Mouse (Mus musculus) heart, embryonic 11.5 days (tissue): ENCODE results near the gene Gm10320. TPM values are rescaled to one million over a fixed set of nuclear protein-coding genes. Genes with fewer than 3 reads are reported as not detected.

ENCODE experiments used
- ATAC-seq: fragments of 200-750 bp; cut with Nextera tagmentation; replicated peaks from 2 replicates; pipeline ENCODE4 v1.8.0; 2017; ENCODE audit warnings: moderate library complexity; ENCODE audit not compliant: insufficient number of reproducible peaks, low FRiP score, low TSS enrichment
- H3K27ac ChIP-seq: fragments of 300-500 bp; sonication (generic); 2 replicates; pipeline ENCODE4 v1.5.1; 2014; ENCODE audit warnings: mild to moderate bottlenecking, low read depth, low read length
- H3K27me3 ChIP-seq: fragments of 300-500 bp; sonication (generic); 2 replicates; pipeline ENCODE4 v1.6.1; 2014; ENCODE audit warnings: mild to moderate bottlenecking, low read length, mixed read lengths; ENCODE audit not compliant: control insufficient read depth, insufficient read depth
- H3K36me3 ChIP-seq: fragments of 300-500 bp; sonication (generic); 2 replicates; pipeline ENCODE4 v1.6.1; 2014; ENCODE audit warnings: mild to moderate bottlenecking, low read length, moderate library complexity, mixed read lengths; ENCODE audit not compliant: control insufficient read depth, insufficient read depth
- H3K4me1 ChIP-seq: fragments of 300-500 bp; sonication (generic); 2 replicates; pipeline ENCODE4 v1.6.1; 2014; ENCODE audit warnings: low read length; ENCODE audit not compliant: control insufficient read depth, insufficient read depth
- H3K4me2 ChIP-seq: fragments of 300-500 bp; sonication (generic); 2 replicates; pipeline ENCODE4 v1.6.1; 2014; ENCODE audit warnings: mild to moderate bottlenecking, moderate library complexity
- H3K4me3 ChIP-seq: fragments of 300-500 bp; sonication (generic); 2 replicates; pipeline ENCODE4 v1.5.1; 2014; ENCODE audit warnings: low read depth, low read length
- H3K9ac ChIP-seq: fragments of 300-500 bp; sonication (generic); 2 replicates; pipeline ENCODE4 v1.6.1; 2014; ENCODE audit warnings: mild to moderate bottlenecking, low read depth, low read length, moderate library complexity
- H3K9me3 ChIP-seq: fragments of 300-500 bp; sonication (generic); replicated peaks from 2 replicates; pipeline ENCODE4 v1.6.1; 2016; ENCODE audit warnings: low read length; ENCODE audit not compliant: control insufficient read depth
- WGBS: fragments of 180-500 bp; shearing (Covaris S2); extraction: QIAGEN DNeasy Blood & Tissue Kit; methylation state at CpG from one replicate; pipeline ENCODE4 v1.1.7; 2014; ENCODE audit not compliant: insufficient replicate concordance; 5-methylcytosine and 5-hydroxymethylcytosine counted together
- polyA plus RNA-seq: library from polyadenylated mRNA; unstranded; fragments of >200 nt; fragmentation: Nextera tagmentation; extraction: Ambion mirVana; gene quantifications from 2 replicates; pipeline ENCODE4 v1.2.1, GENCODE M21; 2014

Gm10320 gene
- polyA plus RNA-seq, result 0.37 and 0.65 TPM in 2 replicates

DNA sequence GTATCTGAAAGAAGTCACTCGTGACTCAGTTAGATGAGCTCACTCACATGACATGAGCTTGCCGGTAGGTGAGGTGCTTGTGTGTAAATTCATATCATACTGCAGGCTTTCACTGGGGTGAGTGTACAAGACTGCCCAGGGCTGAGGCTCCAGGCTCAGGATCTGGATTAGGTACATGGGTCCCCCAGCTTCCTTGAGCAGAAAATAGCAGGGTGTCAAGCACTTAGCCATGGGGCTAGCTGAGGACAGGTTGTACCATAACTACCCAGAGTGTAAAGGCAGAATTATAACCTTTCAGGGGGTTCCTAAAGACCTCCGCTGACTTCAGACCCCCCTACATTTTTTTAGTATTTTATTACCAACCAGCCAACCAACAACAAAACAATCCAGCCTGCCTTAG lies at the start of gene Gm10320:
TSS of gene Gm10320 (minus strand) at position 93 of the 400 bp plus-strand sequence.
- Histone ChIP-seq H3K9ac (no peak within 1 kb of the TSS), H3K27ac (no peak within 1 kb of the TSS), H3K4me3 (no peak within 1 kb of the TSS), H3K4me1 (no peaks in the 10 kb centered on the region), H3K9me3 (no peaks in the 10 kb centered on the region), H3K36me3 (no peaks in the 10 kb centered on the region), H3K4me2 (no peak within 1 kb of the TSS), H3K27me3 (peaks cover 8% of the 10 kb centered on the region; the same call in 1 of the 2 replicates)
- WGBS, result 78% methylated on average over 3 of the region's 3 CpGs
- ATAC-seq, result no peak

DNA sequence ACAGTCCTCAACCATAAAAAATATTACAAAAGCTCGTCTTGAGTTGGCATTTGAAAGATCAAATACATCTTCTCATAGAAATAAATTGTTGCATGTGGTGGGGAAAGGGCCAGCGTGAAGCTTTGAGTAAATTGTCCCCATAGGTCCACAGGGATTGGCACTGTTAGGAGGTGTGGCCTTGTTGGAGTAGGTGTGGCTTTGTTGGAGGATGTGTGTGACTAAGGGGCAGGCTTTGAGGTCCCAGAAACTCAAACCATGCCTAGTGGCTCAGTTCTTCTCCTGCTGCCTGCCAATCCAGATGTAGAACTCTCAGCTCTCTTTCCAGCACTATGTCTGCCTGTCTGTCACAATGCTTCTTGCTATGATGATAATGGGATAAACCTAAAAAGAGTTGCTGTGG lies 49.8 kb upstream of the Gm10320 start:
- no peaks in the 10 kb centered on the region for H3K9me3 ChIP-seq
- H3K4me1 ChIP-seq, result no peaks in the 10 kb centered on the region
- no peak for ATAC-seq
- H3K36me3 ChIP-seq, result no peaks in the 10 kb centered on the region
- no peak overlapping the region for H3K4me2 ChIP-seq
- 74% methylated on average over 2 of the region's 2 CpGs for WGBS
- H3K27me3 ChIP-seq, result no peaks in the 10 kb centered on the region
- no peak overlapping the region for H3K9ac ChIP-seq
- H3K27ac ChIP-seq, result no peak overlapping the region
- H3K4me3 ChIP-seq, result no peak overlapping the region

DNA sequence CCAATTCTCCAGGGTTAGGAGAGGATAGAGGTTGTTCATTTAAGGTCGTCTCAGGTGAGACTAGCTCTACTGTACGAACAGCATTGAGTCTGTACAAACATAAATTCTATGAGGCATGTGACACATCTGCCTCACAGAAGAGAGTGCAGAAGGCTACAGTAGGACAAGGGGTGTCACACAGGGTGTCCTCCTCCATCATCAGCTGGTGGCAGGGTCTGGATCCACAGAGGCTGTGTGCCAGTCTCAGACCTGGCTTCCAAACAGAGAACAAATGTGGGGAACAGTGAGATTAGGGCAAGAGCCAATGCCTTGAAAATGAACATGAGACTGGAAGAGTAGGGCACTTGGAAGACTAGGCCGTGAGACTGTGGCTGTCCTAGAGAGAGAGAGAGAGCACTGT lies 48.4 kb upstream of the Gm10320 start:
- no peak overlapping the region for H3K4me2 ChIP-seq
- no peaks in the 10 kb centered on the region; the same call in 1 of the 2 replicates for H3K4me1 ChIP-seq
- H3K9me3 ChIP-seq, result no peaks in the 10 kb centered on the region
- H3K27me3 ChIP-seq, result no peaks in the 10 kb centered on the region
- H3K27ac ChIP-seq, result no peak overlapping the region
- H3K36me3 ChIP-seq, result no peaks in the 10 kb centered on the region
- WGBS, result 86% methylated on average over 3 of the region's 3 CpGs
- no peak overlapping the region for H3K4me3 ChIP-seq
- H3K9ac ChIP-seq, result no peak overlapping the region
- ATAC-seq, result no peak

DNA sequence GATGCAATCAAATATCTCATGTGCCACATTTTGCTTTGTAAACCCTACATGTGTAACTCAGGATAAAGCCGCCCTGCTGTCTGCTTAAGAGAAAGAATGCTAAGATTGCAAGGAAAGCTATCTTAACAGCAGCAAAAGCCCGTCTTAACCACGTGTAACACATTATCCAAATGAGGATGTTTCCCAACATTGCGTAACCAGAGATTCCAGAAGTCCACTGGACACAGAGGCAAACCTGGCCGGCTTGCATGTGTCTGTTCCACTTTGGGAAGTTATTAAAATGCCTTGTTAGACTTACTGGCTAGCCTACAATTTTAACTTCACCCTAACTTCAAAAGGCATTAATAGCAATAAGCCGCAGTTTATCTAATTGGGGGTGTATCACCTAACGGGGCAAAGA lies 47.5 kb upstream of the Gm10320 start:
- Histone ChIP-seq H3K27me3 (no peaks in the 10 kb centered on the region), H3K4me3 (no peak overlapping the region), H3K9ac (no peak overlapping the region), H3K36me3 (no peaks in the 10 kb centered on the region), H3K4me1 (peaks cover 8% of the 10 kb centered on the region; the same call in 1 of the 2 replicates), H3K27ac (no peak overlapping the region), H3K4me2 (no peak overlapping the region), H3K9me3 (no peaks in the 10 kb centered on the region)
- 64% methylated on average over 7 of the region's 7 CpGs for WGBS
- ATAC-seq, result no peak

DNA sequence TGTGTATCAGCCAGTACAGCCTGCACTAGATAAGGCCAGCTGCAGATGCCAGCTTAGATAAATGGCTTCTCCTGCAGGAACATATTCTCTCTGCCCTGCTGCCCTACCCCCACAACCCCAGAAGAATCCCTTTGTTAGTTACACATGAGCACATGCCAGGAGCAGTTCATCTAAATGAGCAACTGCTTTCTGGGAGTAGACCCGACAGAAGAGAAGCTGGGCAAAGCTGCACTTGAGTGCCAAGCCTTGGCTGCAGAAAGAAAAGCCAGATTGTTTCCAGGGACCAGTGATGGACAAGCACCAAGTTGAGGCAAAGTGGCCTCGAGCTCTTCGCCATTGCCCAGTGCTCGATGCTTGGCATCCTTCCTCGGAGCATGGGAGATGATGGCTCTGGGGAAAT lies 46.8 kb upstream of the Gm10320 start:
- no peak overlapping the region for H3K27ac ChIP-seq
- no peak overlapping the region for H3K9ac ChIP-seq
- H3K4me3 ChIP-seq, result no peak overlapping the region
- 82% methylated on average over 5 of the region's 5 CpGs for WGBS
- H3K9me3 ChIP-seq, result no peaks in the 10 kb centered on the region
- H3K4me1 ChIP-seq, result peaks cover 13% of the 10 kb centered on the region; the same call in 1 of the 2 replicates
- no peak for ATAC-seq
- H3K27me3 ChIP-seq, result no peaks in the 10 kb centered on the region
- no peaks in the 10 kb centered on the region for H3K36me3 ChIP-seq
- H3K4me2 ChIP-seq, result no peak overlapping the region

DNA sequence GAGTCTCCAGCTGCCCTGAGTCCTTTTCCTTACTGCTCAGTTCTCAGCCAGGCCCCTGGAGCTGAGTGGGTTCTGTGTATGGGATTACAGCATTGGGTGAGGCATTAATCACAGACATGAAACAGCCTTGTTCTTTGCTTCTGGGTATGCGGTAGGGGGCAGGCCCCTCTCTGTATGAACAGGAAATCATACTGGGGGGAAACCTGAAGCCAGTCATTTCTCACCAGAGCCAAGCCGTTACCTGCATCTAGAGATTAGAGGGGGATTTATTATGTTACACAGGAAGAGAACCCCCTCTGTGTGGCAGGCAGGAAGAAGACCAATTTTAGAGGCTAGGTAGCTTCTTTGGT lies 43.1 kb upstream of the Gm10320 start:
- Histone ChIP-seq H3K9me3 (peaks cover 5% of the 10 kb centered on the region; the same call in 1 of the 2 replicates), H3K4me2 (peak overlapping the region; percentile 43; the same call in 1 of the 2 replicates), H3K36me3 (no peaks in the 10 kb centered on the region), H3K27me3 (no peaks in the 10 kb centered on the region; the same call in 1 of the 2 replicates), H3K4me3 (no peak overlapping the region), H3K9ac (no peak overlapping the region), H3K27ac (peak overlapping the region; percentile 42; the same call in 1 of the 2 replicates), H3K4me1 (peaks cover 20% of the 10 kb centered on the region)
- ATAC-seq, result 0 out of 2 replicates have a peak, but pooled peaks have one; percentile 17
- WGBS, result 35% methylated on average over 2 of the region's 2 CpGs

DNA sequence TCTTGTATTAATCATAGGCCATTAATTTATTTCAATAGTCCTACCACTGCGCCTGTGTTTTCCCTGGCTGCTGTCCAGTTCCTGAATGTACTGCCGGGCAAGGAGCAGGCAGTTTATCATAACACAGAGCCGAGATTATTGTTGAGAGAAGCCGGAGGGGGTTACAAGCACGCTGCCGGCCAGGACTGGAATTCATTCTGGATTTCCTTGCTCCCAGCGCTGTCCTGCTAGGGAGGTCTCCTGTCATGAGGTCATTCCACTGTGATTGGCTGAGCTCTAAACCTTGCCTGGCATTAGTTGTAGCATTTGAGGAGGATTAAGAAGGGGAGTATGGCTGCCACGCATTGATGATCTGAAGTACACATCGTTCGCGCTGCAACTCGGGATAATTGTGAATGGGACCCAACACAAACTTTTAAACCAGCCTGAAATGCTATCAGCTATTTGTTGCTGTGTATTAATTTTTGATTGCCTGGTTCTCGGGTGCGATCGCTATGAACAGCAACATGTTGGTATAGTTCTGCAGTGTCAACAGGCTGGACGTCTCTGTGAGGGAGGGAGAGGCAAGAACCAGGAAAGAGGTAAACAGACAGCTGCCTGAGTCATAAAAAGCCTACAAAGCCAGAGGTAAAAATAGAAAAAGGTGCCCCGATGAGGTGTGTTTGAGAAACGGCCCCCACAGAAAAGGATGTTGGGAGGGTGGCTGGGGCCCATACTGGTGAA lies 42.5 kb upstream of the Gm10320 start:
- Histone ChIP-seq H3K27me3 (no peaks in the 10 kb centered on the region; the same call in 1 of the 2 replicates), H3K4me2 (peak overlapping the region; percentile 43), H3K9me3 (peaks cover 5% of the 10 kb centered on the region; the same call in 1 of the 2 replicates), H3K4me1 (peaks cover 20% of the 10 kb centered on the region), H3K4me3 (no peak overlapping the region), H3K27ac (peak overlapping the region; percentile 42; the same call in 1 of the 2 replicates), H3K9ac (no peak overlapping the region), H3K36me3 (no peaks in the 10 kb centered on the region)
- WGBS, result 32% methylated on average over 18 of the region's 18 CpGs
- ATAC-seq, result peak; percentile 64

DNA sequence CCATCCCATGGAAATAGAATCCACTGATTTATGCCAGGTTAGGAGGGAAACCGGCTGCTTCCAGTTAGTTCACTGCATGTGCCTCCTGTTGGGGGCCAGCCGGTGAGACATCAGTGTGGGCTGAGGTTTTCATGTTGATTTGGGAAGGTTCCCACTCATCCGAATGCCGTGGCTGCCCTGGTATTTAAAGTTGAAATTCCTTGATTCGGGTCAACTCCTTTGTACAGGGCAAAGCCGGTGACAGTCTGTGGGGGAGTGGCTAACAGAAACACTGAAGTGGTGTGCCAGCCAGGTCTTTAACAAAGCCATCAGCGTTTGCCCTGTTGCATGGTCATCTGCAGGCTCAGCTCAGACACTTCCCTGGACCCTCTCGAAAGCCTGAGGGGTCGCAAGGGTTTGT lies 41.6 kb upstream of the Gm10320 start:
- no peak overlapping the region for H3K27ac ChIP-seq
- peaks cover 20% of the 10 kb centered on the region for H3K4me1 ChIP-seq
- ATAC-seq, result no peak
- 37% methylated on average over 9 of the region's 9 CpGs for WGBS
- no peaks in the 10 kb centered on the region; the same call in 1 of the 2 replicates for H3K27me3 ChIP-seq
- H3K9me3 ChIP-seq, result peaks cover 5% of the 10 kb centered on the region; the same call in 1 of the 2 replicates
- H3K36me3 ChIP-seq, result no peaks in the 10 kb centered on the region
- H3K9ac ChIP-seq, result no peak overlapping the region
- H3K4me2 ChIP-seq, result no peak overlapping the region
- H3K4me3 ChIP-seq, result no peak overlapping the region
